ENCODE assay signal across 24 mouse cellular contexts in the genomic region with DNA sequence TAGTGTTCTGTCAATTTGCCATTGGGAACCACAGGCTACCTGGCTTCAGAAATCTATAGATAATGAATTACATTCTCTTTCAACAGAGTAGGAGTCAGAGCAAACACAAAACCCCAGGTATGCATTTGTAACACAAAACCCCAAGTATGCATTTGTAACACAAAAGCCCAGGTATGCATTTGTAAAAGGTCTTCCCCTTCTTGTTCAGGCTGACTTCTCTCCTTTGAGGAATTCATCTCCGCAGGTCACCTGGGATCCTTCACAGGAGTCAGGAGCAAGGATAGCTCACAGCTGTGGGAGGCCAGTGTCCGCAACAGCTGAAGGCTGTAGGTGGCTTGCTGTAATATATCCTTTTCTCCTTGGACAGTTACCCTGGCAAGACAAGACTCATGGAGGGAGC.
DNase-seq lines count a peak whose midpoint lies in the region; ATAC-seq lines count a peak whose summit lies in the region.
"Had no signal": no experiment of that assay in that cellular context is flagged by ENCODE, and none has a peak within 500 bp of the region (broad histone marks: within the 10 kb centered on the region; RNA-seq: fewer than 3 reads in every experiment).

No protein-coding gene starts in this region.

- ATAC-seq in forebrain, embryonic 13.5 days = no peak
- ATAC-seq in midbrain, embryonic 16.5 days = no peak
- no peak for ATAC-seq in midbrain, embryonic 13.5 days
- ATAC-seq: forebrain, embryonic 16.5 days; intestine, postnatal 0 days had no signal

- 0 out of 2 replicates have a peak overlapping the region, but pooled peaks have one; percentile 59 for H3K27ac ChIP-seq in forebrain, embryonic 13.5 days
- no peak overlapping the region for H3K27ac ChIP-seq in forebrain, embryonic 10.5 days
- H3K27ac ChIP-seq in midbrain, embryonic 16.5 days (ENCODE audit: low read length) = 0 out of 2 replicates have a peak overlapping the region, but pooled peaks have one; percentile 18
- no peak overlapping the region for H3K27ac ChIP-seq in midbrain, embryonic 13.5 days
- H3K27ac ChIP-seq: embryonic facial prominence, embryonic 12.5 days; embryonic facial prominence, embryonic 15.5 days; forebrain, embryonic 12.5 days; heart, adult 2 months; heart, embryonic 10.5 days; heart, embryonic 13.5 days; hindbrain, embryonic 15.5 days had no signal

- no peak for DNase-seq in forebrain, embryonic 10.5 days (ENCODE audit: extremely low spot score, low spot score)
- DNase-seq in ZHBTc4 (ENCODE audit: low read depth, low spot score) = peak; percentile 60
- DNase-seq in cerebellum, adult 11 months = no peak
- DNase-seq: adrenal gland, adult 2 months; adrenal gland, postnatal 25 days; cerebellum, adult 2 months; cerebellum, adult 9-11 months; cerebellum, postnatal 25 days; gastrocnemius, postnatal 10 days; gastrocnemius, postnatal 36 days; heart, adult 2 months; heart, postnatal 14 days; heart, postnatal 4 days had no signal

- no peaks in the 10 kb centered on the region for H3K9me3 ChIP-seq in forebrain, embryonic 13.5 days (replicated peaks)
- H3K9me3 ChIP-seq in forebrain, embryonic 10.5 days = 0 out of 2 replicates have a peak, but pooled peaks cover 3% of the 10 kb centered on the region
- no peaks in the 10 kb centered on the region for H3K9me3 ChIP-seq in midbrain, embryonic 16.5 days (replicated peaks; ENCODE audit: control insufficient read depth, low read length, poor library complexity, severe bottlenecking)
- no peaks in the 10 kb centered on the region for H3K9me3 ChIP-seq in midbrain, embryonic 13.5 days
- H3K9me3 ChIP-seq: embryonic facial prominence, embryonic 12.5 days; embryonic facial prominence, embryonic 15.5 days; forebrain, embryonic 12.5 days; heart, embryonic 10.5 days; heart, embryonic 13.5 days; hindbrain, embryonic 15.5 days had no signal

- no peaks in the 10 kb centered on the region for H3K27me3 ChIP-seq in forebrain, embryonic 13.5 days
- H3K27me3 ChIP-seq in forebrain, embryonic 10.5 days (ENCODE audit: poor library complexity, severe bottlenecking) = no peaks in the 10 kb centered on the region
- H3K27me3 ChIP-seq in midbrain, embryonic 16.5 days (ENCODE audit: control insufficient read depth, insufficient read depth, low read depth, low read length) = no peaks in the 10 kb centered on the region
- H3K27me3 ChIP-seq in midbrain, embryonic 13.5 days = no peaks in the 10 kb centered on the region
- H3K27me3 ChIP-seq: embryonic facial prominence, embryonic 12.5 days; embryonic facial prominence, embryonic 15.5 days; forebrain, embryonic 12.5 days; heart, embryonic 13.5 days; hindbrain, embryonic 15.5 days had no signal

- 84% methylated on average over 2 of the region's 2 CpGs for WGBS in forebrain, embryonic 13.5 days
- 73% methylated on average over 2 of the region's 2 CpGs for WGBS in forebrain, embryonic 10.5 days
- 79% methylated on average over 2 of the region's 2 CpGs for WGBS in midbrain, embryonic 16.5 days
- 84% methylated on average over 2 of the region's 2 CpGs for WGBS in midbrain, embryonic 13.5 days

- no peak overlapping the region for H3K4me2 ChIP-seq in forebrain, embryonic 13.5 days
- H3K4me2 ChIP-seq in midbrain, embryonic 16.5 days (ENCODE audit: low read length) = no peak overlapping the region
- H3K4me2 ChIP-seq in midbrain, embryonic 13.5 days (replicated peaks) = no peak overlapping the region
- H3K4me2 ChIP-seq: embryonic facial prominence, embryonic 12.5 days; embryonic facial prominence, embryonic 15.5 days; forebrain, embryonic 12.5 days; heart, embryonic 13.5 days; hindbrain, embryonic 15.5 days had no signal

- no peaks in the 10 kb centered on the region for H3K36me3 ChIP-seq in forebrain, embryonic 13.5 days (ENCODE audit: poor library complexity, severe bottlenecking)
- no peaks in the 10 kb centered on the region for H3K36me3 ChIP-seq in forebrain, embryonic 10.5 days (replicated peaks)
- H3K36me3 ChIP-seq in midbrain, embryonic 16.5 days (ENCODE audit: control insufficient read depth, insufficient read depth, low read length) = no peaks in the 10 kb centered on the region
- no peaks in the 10 kb centered on the region for H3K36me3 ChIP-seq in midbrain, embryonic 13.5 days
- H3K36me3 ChIP-seq: embryonic facial prominence, embryonic 12.5 days; embryonic facial prominence, embryonic 15.5 days; forebrain, embryonic 12.5 days; heart, embryonic 10.5 days; heart, embryonic 13.5 days; hindbrain, embryonic 15.5 days had no signal

- peaks cover 35% of the 10 kb centered on the region for H3K4me1 ChIP-seq in forebrain, embryonic 13.5 days
- H3K4me1 ChIP-seq in forebrain, embryonic 10.5 days = peaks cover 42% of the 10 kb centered on the region
- peaks cover 27% of the 10 kb centered on the region for H3K4me1 ChIP-seq in midbrain, embryonic 16.5 days (ENCODE audit: control insufficient read depth, insufficient read depth, low read length)
- peaks cover 34% of the 10 kb centered on the region for H3K4me1 ChIP-seq in midbrain, embryonic 13.5 days (replicated peaks)
- H3K4me1 ChIP-seq: embryonic facial prominence, embryonic 15.5 days; heart, embryonic 10.5 days; heart, embryonic 13.5 days had no signal

- H3K4me3 ChIP-seq in forebrain, embryonic 13.5 days = no peak overlapping the region
- H3K4me3 ChIP-seq in forebrain, embryonic 10.5 days = no peak overlapping the region
- H3K4me3 ChIP-seq in midbrain, embryonic 16.5 days (ENCODE audit: low read depth, low read length) = no peak overlapping the region
- H3K4me3 ChIP-seq in midbrain, embryonic 13.5 days (replicated peaks) = no peak overlapping the region
- H3K4me3 ChIP-seq: embryonic facial prominence, embryonic 12.5 days; embryonic facial prominence, embryonic 15.5 days; forebrain, embryonic 12.5 days; heart, adult 2 months; heart, embryonic 10.5 days; heart, embryonic 13.5 days; hindbrain, embryonic 15.5 days had no signal

- H3K9ac ChIP-seq in forebrain, embryonic 13.5 days = no peak overlapping the region
- H3K9ac ChIP-seq in midbrain, embryonic 16.5 days (ENCODE audit: low read depth, low read length) = no peak overlapping the region
- no peak overlapping the region for H3K9ac ChIP-seq in midbrain, embryonic 13.5 days (replicated peaks)
- H3K9ac ChIP-seq: embryonic facial prominence, embryonic 12.5 days; embryonic facial prominence, embryonic 15.5 days; forebrain, embryonic 12.5 days; heart, embryonic 13.5 days; hindbrain, embryonic 15.5 days had no signal

Comparison
In these comparisons a context has a peak if more than half of its experiments do, and no peak if none do; other contexts are left out.
1. H3K27ac ChIP-seq: peak in forebrain, embryonic 13.5 days (single experiment) and midbrain, embryonic 16.5 days (single experiment); none in forebrain, embryonic 10.5 days (single experiment) and midbrain, embryonic 13.5 days (single experiment).